Mouse (Mus musculus): ENCODE results near the gene Nap1l1.

GRCm38 (mm10) chr10:111454698-111455308 is 18.2 kb upstream of the Nap1l1 start:
- TF ChIP-seq CTCF (IDR thresholded peaks at IDR 0.05; ENCODE audit: control insufficient read depth, insufficient read depth, insufficient read length) = no peak
- TF ChIP-seq MAX (IDR thresholded peaks at IDR 0.05) = no peak
- no peak for TF ChIP-seq USF1 (IDR thresholded peaks at IDR 0.05; ENCODE audit: low read depth)
- no peak for TF ChIP-seq CEBPB (IDR thresholded peaks at IDR 0.05; ENCODE audit: low read depth)
- TF ChIP-seq MYOD1 (IDR thresholded peaks at IDR 0.05; ENCODE audit: control insufficient read depth, insufficient read length, low read depth) = no peak
- no peak for TF ChIP-seq FOSL1 (IDR thresholded peaks at IDR 0.05; ENCODE audit: insufficient read depth, low read length, poor library complexity, severe bottlenecking)
- no peak for TF ChIP-seq MYOG (IDR thresholded peaks at IDR 0.05; ENCODE audit: control insufficient read depth, extremely low read depth, insufficient read length)
